Mouse (Mus musculus): ENCODE measurements at regions not wholly inside any gene's neighbourhood (a gene's known extent, or its start where the extent isn't known, plus 50 kb on each side); places are given as distances from the start of the nearest gene placed in this dataset.

DNA sequence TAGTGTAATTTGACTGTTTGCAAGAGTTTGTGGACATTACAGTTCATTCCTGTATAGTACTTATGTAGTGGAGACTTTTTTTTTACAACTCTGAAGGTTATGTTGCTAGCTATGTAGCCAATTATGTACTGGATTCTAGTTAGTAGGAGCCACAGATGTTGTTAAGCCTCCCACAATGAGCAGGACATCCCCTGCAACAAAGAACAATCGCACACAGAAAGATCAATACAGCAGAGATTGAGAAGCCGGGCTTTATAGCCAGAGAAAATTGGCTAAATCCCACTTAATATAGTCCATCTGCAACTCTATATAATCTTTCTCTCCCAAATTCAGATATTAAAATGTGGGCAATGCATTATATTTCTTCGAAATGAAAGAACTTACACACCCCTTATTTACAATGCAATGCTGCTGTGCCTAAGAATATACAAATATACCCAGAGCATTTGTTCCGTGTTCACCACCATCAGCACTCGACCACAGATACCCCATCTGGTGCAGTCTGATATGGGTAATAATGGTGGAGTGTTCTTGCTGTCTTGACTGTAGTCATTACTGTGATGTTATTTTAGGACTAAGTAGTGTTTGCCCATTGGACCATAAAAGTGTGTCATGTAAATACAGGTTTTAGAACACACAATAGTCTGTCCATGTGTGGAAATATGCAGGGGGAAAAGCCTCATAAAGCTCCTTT, 1351.9 kb upstream of the Zeb2 start:
- no peak for DNase-seq

DNA sequence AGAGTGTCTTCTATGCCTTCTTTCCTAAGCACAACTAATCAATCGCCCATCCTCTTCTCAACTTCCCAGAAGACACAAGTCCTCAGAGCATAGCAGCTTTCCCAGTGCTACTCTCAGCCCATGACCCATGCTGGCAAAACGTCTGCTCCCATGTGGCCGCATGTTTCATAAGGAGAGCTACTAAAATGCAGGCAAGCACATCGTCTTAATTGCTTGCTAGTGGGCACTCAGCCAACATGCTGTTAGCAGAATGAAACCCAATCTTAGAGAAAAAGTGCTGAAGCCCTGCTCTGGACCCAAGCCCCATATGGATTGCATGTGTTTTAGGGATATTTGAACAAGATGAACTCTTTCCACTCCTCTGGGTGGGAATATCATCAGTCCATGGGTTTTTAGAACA, 1348.2 kb upstream of the Zeb2 start:
- no peak for DNase-seq

DNA sequence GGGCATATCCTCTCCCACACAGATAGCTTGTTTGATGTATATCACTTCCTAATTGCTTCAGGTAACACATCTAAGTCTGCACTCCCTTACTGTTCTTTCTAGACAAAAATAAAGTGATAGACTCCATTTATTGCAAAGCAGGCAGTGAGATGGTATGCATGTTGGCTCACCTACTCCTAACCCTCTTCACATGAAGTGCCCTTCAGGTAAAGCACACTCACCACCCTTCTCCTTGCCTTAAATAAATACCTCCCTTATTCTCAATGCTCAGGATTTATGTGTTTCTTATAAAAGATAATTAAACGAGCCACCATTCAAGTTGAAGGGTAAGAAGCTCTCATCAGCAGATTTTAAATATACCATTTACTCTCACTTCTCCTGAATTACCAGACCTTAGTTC, 1347.7 kb upstream of the Zeb2 start:
- no peak for DNase-seq

DNA sequence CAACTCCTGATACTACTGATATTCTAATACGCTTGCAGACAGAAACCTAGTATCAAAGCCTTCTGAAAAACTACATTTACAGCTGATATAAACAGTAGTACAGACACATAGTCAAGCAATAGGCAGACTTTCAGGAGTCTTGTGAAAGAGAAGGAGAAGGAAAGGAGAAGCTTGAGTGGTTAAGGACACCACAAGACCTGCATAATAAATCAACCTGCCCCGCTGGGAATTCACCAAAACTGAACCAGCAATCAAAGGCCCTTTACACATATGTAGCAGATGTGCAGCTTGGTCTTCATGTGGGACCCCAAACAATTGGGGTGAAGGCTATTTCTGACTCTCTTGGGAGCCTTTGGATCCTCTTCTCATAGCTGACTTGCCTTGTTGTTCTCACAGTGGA, 1345.5 kb upstream of the Zeb2 start:
- DNase-seq: no peak

DNA sequence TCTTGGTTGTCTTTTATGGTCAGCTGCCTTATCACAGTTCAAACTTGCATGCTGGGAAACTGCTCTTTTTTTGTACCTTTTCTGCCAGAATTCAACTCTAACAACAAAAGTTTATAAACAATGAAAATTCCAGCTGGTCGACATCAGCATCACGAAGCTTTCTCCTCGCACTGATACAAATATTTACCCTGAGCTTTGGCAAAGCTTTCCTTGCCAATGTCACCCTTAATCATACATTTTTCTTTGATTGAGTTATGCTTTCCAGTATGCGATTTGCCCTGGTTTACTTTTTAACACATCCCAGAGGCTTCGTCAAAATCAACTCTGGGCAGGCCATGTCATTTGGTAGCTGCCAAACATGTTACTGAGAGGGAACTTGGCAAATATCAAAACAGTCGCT, 1333.5 kb upstream of the Zeb2 start:
- no peak for DNase-seq

DNA sequence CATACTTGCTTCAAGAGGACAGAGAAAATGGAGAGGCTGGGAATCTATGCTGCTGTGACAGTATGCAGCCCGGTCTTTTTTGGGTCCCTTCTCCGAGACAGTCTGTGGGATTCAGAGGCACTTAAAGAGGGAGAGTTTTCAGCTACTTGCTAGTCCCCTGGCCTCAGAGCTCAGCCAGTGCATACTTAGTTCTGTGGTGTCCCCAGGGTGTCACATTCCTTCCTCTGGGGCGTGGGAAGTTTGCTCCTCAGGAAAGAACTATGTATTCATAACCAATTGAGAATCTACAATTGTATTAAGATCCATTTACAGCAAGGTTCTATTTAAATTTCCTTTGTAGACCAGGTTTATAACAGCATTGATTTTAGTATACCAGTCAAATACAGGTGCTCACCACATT, 1328.1 kb upstream of the Zeb2 start:
- no peak for DNase-seq

DNA sequence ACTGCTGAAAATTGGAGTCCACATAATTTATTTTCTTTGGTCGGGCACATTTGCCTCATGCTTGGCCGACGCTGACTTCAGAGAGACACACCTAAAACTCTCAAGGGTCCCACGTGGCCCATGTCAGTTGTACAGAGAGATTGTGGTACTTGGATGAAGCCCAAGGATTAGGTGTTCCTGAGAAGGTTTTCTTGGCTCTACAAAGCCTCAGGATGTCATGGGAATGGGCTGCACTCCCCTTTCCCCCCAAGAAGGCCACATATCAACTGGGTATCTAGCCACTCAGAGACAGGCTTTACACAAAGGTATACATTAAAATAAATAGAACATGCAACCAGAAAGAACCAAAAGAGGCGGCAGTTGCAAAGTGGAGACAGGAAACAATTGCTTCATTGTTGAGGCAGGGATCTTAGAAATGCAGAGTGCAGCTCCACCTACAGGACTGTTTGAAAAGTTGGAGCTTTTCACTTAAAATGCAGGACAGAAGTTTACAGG, 1326.5 kb upstream of the Zeb2 start:
- peak; percentile 7 for DNase-seq

DNA sequence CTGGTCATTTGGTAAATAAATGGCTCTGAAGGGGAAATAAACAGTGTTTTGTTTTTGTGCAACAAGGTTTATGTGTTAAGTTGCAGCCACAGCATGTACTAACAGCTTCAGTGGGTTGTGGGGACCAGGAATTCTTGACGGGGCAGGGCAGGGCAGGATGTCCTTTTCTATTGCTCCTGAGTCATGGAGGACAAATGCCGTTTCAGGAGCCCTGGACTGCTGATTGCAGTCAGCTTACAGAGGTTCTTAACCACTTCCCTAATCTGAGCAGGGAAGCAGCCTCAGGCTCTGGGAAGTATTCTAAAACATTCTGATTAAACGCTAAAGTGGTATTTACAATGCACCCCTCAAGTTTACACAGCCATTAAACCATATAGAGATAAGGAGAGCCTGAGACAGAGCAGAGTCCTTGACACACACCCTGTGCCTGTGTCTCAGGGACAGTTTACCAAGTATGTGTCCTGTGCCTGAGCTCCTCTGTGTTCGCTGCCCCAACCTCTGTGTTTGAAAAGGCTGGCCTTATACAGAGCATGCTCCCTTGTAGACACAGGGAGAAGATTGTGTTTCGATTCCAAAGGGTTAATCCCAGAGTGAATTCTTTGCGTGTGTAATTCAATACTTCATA, 1326.0 kb upstream of the Zeb2 start:
- peak; percentile 27 for DNase-seq

DNA sequence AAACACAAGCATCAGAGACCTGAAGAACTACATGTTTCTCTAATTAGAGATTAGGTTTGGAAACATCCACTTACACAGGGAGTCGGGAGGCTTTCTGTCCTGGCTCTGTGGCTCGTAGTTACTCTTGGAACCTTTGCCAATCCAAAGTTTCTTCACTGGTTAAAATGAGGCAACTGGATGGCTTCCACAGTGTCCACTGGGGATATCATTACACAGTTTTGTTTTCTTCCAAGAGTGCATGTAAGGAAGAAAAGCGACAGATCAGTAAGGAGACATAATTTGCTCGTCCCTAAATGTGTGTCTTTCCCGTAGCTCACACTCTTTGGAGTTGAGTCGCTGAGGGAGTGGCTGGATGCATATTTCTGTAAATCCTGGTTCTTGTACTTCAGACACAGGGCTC, 1325.4 kb upstream of the Zeb2 start:
- DNase-seq: no peak

DNA sequence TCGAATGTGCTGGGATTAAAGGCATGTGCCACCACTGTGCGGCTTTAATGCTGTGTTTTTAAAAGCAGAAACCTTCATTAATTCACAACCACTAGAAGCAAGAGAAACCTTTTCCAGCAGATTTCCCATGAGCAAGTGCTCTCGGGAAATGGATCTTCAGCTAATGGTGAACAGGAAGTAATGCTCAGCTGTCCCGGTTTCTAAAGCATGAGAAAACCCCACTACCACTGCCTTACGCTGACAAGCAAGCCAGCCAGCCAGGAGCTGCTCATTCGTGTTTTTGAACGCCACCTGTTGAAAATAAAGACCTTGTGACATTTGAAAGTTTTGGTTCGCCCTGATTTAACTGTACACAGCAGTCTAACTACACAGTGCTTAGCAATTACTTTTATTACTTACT, 1324.7 kb upstream of the Zeb2 start:
- DNase-seq: no peak

DNA sequence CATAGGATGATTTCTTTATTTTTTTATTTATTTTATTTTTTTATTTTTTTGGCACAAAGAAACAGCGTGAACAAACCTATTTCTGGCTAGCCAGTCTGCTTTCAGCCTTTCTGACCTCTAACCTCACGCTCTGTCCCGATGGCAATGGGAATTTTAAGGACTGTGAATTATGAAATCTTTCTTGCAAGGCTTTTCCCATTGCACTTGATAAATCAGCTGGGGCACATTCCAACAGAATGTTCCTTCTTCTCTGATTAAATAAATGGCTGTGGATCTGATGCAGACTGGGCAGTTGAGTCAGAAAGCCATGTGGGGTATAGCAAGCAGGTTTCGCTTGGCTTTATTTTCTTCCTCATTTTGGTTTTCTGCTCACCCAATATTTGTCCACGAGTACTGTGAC, 1324.2 kb upstream of the Zeb2 start:
- no peak for DNase-seq

DNA sequence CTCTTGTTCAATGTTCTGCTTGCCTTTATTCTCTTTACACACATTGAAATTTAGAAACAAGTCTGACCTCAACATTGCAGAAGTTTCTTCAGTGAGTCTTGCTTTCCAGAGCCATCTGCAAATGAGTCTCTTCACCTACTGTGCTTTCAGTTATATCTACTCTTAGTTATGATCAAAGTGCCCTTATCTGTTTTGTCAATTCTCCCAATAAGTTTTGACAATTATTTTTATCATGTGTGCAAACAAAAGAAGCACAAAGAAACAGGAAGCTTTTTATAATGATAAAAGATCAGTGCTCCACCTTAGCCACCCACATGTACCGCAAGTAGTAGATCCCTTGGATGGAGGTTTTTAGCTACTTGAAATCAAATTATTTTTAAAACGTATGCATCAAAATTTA, 1322.8 kb upstream of the Zeb2 start:
- no peak for DNase-seq

DNA sequence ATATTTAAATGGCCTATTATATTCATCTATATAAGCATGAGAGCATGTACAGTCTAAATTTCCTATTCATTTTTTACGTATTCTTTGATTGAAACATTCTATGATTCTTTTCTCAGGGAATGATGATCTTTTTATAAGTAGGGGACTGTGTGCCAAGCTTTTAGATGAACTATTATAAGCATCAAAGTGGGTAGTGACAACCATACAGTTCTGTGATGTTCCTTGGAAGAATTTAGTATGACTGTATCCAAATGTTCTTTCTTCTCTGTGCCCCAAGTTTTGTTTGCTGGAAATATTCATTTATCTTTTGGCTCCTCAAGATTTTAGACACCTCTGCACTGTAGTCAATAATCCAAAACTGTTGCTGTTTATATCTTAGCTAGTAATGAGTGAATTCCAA, 1301.1 kb upstream of the Zeb2 start:
- DNase-seq: no peak

DNA sequence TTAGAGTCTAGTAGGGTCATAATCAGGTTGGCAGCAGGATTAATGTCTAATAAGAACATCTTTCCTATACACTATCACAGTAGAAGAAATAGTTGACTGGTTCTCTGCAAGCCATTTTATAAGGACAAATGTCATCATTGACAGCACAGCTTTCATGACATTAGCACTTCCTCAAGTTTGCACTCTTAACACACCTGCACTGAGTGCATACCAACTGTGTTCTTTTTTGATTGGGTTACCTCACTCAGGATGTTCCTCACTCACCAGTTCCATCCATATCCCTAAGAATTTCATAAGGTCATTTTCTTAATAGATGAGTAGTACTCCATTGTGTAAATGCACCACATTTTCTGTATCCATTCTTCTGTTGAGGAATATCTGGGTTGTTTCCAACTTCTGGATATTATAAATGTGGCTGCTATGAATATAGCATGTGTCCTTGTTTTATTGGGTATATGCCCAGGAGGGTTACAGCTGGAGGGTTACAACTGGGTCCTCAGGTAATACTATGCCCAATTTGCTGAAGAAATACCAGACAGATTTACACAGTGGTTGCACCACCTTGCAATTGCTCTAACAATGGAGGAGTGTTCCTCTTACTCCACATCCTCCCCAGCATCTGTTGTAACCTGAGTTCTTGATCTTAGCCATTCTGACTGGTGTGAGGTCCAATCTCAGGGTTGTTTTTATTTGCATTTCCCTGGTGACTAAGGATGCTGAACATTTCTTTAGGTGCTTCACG, 1285.3 kb upstream of the Zeb2 start:
- DNase-seq: no peak

DNA sequence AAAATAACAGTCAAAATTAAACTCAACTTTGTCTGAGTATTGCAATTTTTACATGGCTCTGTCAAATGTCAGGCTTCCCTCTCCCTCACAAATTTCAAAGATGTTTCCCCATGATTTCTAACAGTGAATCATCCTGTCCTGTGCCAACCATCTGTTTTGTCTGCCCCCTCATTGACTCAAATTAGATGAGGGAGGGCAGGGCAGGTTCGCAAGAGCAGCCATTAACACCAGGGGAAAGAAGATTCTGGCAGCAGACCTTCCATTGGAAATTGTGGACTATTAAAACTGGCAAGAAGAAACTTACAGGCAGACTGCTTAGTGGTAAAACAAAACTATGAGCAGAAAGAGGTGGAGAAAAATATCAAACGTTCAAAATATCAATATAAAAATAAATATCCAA, 1277.0 kb upstream of the Zeb2 start:
- no peak for DNase-seq

DNA sequence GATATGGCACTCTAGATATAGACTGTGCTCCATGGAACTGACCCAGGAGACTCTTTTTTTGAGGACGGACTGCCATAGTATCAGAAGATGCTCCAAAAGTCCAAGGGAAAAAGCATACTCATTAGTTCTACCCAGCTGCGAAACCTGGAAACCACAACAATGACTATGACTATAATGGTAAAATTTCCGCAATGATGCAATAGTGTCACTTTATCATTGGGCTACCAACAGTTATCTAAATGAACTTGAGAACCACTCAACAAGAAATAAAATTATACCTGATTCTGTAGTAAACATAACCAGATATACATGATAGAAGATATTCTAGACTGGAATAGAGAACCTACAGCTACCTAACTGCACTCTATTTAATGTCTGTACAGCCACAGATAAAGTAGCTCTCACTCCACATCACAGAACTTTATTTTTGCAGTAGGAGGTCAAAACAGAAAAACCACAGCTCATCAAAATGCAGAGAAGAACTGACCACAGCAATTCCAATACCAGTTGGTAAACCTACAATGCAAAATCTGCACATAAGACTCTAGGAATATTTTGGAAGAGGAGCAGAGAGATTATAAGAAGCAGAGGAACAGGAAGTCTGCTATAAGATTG, 1255.8 kb upstream of the Zeb2 start:
- DNase-seq: no peak

DNA sequence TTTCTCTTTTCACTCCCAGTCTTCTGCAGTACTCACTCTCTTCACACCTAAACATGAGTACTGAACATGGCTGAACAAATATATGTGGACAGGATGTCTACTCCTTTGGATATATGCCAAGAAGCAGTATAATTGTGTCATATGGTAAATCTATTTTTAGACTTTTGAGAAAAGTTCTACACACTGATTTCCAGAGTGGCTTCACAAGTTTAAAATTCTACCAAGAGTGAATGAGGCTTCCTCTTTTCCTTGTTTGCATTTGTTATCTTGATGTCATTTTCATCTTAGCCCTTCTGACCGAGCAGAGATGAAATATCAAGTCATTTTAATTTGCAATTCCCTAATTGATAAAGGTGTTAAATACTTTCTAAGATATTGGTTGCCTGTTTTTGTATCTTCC, 1254.6 kb upstream of the Zeb2 start:
- no peak for DNase-seq

DNA sequence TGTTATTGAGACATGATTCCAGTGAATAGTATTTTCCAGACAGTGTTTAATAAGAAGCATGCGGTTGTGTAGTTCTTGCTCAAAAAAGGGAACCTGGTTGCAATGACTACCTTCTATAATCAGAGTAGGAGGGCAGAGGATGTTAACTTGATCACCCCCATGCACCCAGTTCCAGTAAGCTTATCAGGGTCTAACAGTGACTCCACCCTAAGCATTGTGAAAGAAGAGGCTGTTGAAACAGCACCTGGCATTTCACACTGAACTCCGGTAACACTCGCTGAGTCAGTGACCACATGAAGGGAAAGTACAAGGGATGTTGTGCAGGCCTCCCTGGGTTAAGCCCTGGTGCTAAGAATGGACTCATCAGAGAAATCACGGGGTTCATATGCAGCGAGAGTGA, 1253.8 kb upstream of the Zeb2 start:
- no peak for DNase-seq

DNA sequence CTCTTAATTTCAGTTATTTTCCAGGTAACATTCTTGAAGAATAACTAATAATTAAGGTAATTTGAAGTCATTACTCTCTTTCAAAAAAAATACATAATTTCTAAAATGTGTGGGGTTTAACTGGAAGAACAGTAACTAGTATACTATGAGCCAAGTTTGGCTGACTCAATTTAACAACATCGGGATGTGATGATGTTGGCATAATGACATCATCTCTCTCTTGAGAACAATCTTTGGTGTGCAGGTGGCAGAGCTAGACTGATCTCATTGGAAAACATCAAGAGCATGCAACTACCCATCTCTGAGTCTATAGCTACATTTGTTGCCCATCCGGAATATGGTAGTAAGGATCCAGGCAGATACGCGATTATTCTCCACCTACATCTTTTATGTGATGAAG, 1251.7 kb upstream of the Zeb2 start:
- no peak for DNase-seq

DNA sequence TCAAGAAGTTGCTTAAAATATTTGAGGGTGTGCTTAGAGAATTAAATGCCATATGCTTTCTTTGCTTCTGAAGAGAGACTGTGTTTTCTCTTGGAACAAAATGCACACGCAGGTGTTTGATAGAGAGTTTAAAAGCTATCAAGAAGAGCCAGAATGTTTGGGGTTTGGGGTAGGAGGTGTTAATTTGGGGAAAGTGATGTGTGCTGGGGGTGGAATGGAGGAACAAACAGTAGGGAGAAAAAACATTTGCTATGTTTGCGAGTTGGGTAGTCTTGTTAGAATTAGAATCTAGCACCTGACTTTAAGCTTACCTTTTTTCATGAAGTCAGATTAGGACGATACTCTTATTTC, 1248.9 kb upstream of the Zeb2 start:
- no peak for DNase-seq

DNA sequence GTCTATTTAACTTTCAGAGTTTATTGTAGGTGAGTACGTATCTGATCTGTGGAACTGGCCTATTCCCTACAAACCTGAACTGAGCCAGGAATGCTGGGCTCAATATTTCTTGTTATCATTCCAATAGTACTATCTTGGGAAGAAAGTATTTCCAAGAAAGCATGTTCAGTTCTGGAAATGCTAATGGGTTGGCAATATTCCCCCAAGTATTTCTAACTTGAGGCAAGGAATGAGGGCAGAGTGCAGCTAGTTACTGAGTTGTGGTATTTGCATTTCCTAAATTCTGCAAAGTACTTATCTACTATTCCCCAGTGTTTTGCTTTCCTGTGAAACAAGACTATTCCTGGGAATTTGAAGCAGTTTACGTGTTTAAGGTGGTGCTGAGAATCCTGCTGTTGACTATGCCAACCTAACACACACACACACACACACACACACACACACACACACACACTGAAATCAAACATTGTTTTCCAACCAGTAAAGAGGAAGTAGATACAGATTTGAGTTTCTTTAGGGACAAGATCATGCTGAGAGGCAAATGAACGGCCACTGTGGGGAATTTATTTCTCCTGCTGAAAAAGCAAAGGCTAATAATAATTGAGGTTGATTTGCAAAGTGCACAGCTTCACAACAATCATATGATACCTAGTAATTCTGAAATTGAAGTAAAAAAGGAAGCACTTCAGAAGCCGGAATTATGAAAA, 1248.4 kb upstream of the Zeb2 start:
- DNase-seq: no peak

DNA sequence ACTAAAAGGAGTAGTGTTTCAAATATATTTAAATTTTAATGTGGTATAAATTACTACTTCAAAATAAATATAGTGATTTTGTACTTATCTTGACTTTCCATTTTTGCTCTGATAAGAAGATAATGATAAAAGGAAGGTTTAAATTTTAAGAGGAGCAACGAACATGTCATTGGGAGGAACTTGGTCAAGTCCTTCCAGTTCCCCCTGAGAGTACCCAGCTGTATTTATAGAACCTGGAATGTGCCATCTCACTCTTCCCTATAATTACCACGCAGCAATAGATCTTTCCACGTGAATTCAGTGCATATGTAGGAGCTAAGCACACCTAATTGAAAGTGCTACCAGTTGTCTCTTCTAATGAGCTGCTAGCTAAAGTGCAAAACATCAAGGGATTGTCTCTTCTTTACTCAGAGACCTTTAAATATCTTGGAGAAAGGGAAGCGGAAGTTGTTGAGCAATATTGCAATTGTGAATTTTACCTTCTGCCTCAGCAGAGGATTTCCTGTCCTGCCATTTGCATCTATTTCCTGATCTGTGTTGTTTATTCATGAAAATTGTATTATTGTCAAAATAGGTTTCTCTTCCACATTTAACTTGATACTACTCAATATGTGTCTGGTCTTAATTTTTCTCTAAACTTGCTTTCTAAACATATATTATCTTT, 1243.0 kb upstream of the Zeb2 start:
- no peak for DNase-seq

DNA sequence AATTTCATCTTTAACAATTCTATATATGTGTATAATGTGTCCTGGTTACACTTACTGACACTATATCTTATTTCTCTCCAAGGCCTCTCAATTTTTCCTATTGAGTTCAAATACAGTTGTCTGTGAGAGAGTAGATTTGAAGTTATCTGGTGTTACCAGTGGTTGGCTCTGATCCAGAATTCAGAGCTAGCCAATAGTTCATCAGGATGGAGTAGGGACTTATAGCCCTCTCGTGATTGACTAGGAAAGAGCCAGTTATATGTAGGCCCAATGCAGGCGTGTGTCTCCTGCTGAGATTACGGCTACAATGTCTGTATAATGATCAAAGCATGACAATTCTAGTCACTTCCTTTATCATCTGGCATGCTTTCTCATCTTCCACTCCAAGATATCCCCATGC, 1241.0 kb upstream of the Zeb2 start:
- DNase-seq: no peak

Measured in kidney, adult 11 months (tissue).